Mouse (Mus musculus): ENCODE measurements around the gene Nlrp6. TPM values are rescaled to one million over a fixed set of nuclear protein-coding genes. Genes with fewer than 3 reads are reported as not detected.
A peak's percentile ranks its signal among the peaks of the same experiment; 100 is the strongest.

Gene Nlrp6
- polyA plus RNA-seq, 1 experiment from 2014 or later: 0.23 TPM

DNA sequence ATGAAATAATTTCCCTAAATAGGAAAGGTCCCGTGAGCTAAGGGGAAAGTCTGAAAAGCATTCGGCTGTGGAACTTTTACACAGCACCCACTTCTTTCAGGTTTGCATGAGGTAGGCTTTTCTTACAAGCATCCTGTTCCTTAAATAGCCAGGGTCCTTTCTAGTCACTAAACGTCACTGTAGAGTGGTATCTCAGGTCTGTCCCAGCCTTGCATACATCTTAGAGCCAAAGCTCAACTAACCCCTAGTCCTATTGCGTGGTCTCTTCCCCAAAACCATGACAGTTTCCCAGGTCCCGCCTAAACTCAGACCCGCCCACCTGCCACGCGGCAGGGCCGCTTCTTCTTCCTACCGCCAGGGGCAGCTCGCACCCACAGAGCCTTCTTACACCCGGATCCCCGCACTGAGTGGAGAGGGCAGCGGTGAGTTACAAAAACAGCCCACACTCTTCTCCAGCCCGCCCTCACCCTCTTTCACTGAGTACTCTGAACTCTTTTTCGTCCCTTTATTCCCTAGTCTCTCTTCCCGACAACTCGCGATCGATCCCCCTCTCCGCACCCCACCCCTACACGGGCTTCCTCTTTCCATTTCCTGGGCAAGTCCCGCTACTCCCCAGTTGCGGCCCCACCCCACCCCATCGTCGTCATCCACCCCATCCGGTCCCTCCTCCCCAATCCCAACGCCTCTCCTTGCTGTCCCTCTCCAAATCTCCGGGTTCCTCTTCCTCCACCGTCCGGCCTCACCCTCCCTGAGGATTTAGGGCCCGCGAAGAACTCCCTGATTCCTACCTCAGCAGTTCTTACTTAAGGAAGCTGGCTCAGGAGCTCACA, 20.7 kb downstream of the Nlrp6 start, which contains the start of gene Pgghg:
Gene Pgghg (plus strand): TSS at position 170 of the 830 bp plus-strand sequence.
- WGBS: 2% methylated on average over 33 of the region's 33 CpGs

DNA sequence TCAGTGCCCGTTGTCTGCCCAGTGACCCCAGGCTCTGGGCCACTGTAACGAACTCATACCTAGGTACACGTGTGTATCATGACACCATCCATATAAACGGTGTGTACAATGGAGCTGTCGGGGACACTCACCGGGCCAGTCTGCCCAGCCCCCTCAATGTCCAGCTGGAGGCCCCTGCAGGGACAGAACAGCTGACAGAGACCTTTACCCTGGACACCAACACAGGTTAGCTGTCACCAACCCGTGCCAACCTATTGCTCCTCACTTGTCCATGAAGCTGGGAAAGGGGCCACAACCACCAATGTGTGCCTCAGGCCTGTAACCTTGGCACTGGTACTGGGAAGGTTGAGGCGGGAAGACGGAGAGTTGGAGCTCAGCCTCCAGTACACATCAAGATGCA, 21.6 kb downstream of the Nlrp6 start:
- Histone ChIP-seq H3K27me3 (replicated peaks) (0 out of 2 replicates have a peak, but pooled peaks cover 3% of the 10 kb centered on the region), H3K27ac (ENCODE audit: poor library complexity, severe bottlenecking) (peak overlapping the region; percentile 76), H3K4me3 (peak overlapping the region; percentile 58), H3K36me3 (peaks cover 16% of the 10 kb centered on the region), H3K9me3 (replicated peaks) (no peaks in the 10 kb centered on the region), H3K9ac (peak overlapping the region; percentile 84), H3K4me1 (replicated peaks) (peaks cover 28% of the 10 kb centered on the region), H3K4me2 (peak overlapping the region; percentile 75)
- ATAC-seq (ENCODE audit: insufficient number of reproducible peaks, low FRiP score): no peak
- WGBS: 63% methylated on average over 9 of the region's 9 CpGs

More for the DNA sequence above, 20.7 kb downstream of the Nlrp6 start, which contains the start of gene Pgghg:
- Histone ChIP-seq H3K9ac (peak within 1 kb of the TSS; percentile 84), H3K4me2 (peak within 1 kb of the TSS; percentile 75), H3K4me1 (replicated peaks) (peaks cover 19% of the 10 kb centered on the region), H3K36me3 (peaks cover 15% of the 10 kb centered on the region), H3K4me3 (peak within 1 kb of the TSS; percentile 58), H3K27ac (ENCODE audit: poor library complexity, severe bottlenecking) (peak within 1 kb of the TSS; percentile 76), H3K9me3 (replicated peaks) (no peaks in the 10 kb centered on the region), H3K27me3 (replicated peaks) (peaks cover 8% of the 10 kb centered on the region)
- ATAC-seq (ENCODE audit: insufficient number of reproducible peaks, low FRiP score): peak; percentile 91

- WGBS: 88% methylated on average over 10 of the region's 10 CpGs
- Histone ChIP-seq H3K36me3 (peaks cover 20% of the 10 kb centered on the region), H3K4me2 (no peak overlapping the region), H3K9ac (no peak overlapping the region), H3K4me1 (replicated peaks) (peaks cover 33% of the 10 kb centered on the region), H3K4me3 (no peak overlapping the region), H3K27me3 (replicated peaks) (no peaks in the 10 kb centered on the region), H3K27ac (ENCODE audit: poor library complexity, severe bottlenecking) (no peak overlapping the region), H3K9me3 (replicated peaks) (no peaks in the 10 kb centered on the region)
- ATAC-seq (ENCODE audit: insufficient number of reproducible peaks, low FRiP score): no peak
These were observed 22.1 kb downstream of the Nlrp6 start for GRCm38 (mm10) chr7:140942811-140943210.

- H3K4me1 ChIP-seq (replicated peaks): peaks cover 38% of the 10 kb centered on the region
- ATAC-seq (ENCODE audit: insufficient number of reproducible peaks, low FRiP score): no peak
- H3K9me3 ChIP-seq (replicated peaks): no peaks in the 10 kb centered on the region
- no peak overlapping the region for H3K4me2 ChIP-seq
- H3K27me3 ChIP-seq (replicated peaks): no peaks in the 10 kb centered on the region
- 76% methylated on average over 4 of the region's 4 CpGs for WGBS
- H3K4me3 ChIP-seq: no peak overlapping the region
- H3K36me3 ChIP-seq: peaks cover 24% of the 10 kb centered on the region
- H3K9ac ChIP-seq: no peak overlapping the region
- H3K27ac ChIP-seq (ENCODE audit: poor library complexity, severe bottlenecking): no peak overlapping the region
These were observed 22.7 kb downstream of the Nlrp6 start for GRCm38 (mm10) chr7:140943356-140943755.

GRCm38 (mm10) chr7:140944236-140944635, 23.5 kb downstream of the Nlrp6 start:
- WGBS: 78% methylated on average over 7 of the region's 7 CpGs
- no peak for ATAC-seq (ENCODE audit: insufficient number of reproducible peaks, low FRiP score)
- Histone ChIP-seq H3K4me2 (no peak overlapping the region), H3K9ac (no peak overlapping the region), H3K27ac (ENCODE audit: poor library complexity, severe bottlenecking) (no peak overlapping the region), H3K4me3 (no peak overlapping the region), H3K36me3 (peaks cover 31% of the 10 kb centered on the region), H3K27me3 (replicated peaks) (no peaks in the 10 kb centered on the region), H3K9me3 (replicated peaks) (no peaks in the 10 kb centered on the region), H3K4me1 (replicated peaks) (peaks cover 43% of the 10 kb centered on the region)

DNA sequence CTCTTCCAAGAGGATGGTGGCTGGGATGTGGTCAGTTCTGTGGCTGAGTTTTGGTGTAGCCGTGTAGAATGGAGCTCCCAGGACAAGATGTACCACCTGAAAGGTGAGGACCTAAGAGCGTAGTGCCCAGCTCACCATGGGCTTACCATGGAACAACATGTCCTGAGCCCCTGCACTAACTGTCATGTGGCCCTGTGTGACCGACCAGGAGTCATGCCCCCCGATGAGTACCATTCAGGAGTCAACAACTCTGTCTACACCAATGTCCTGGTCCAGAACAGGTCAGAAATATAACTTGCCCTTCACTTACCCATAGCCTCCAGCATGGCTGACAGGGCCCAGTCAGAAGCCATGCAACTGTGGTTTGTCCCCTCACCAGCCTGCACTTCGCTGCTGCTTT, 24.5 kb downstream of the Nlrp6 start:
- Histone ChIP-seq H3K4me1 (replicated peaks) (peaks cover 40% of the 10 kb centered on the region), H3K27ac (ENCODE audit: poor library complexity, severe bottlenecking) (no peak overlapping the region), H3K9me3 (replicated peaks) (no peaks in the 10 kb centered on the region), H3K9ac (no peak overlapping the region), H3K27me3 (replicated peaks) (no peaks in the 10 kb centered on the region), H3K4me3 (no peak overlapping the region), H3K4me2 (no peak overlapping the region), H3K36me3 (peaks cover 35% of the 10 kb centered on the region)
- WGBS: 87% methylated on average over 5 of the region's 5 CpGs
- ATAC-seq (ENCODE audit: insufficient number of reproducible peaks, low FRiP score): no peak

- no peak for ATAC-seq (ENCODE audit: insufficient number of reproducible peaks, low FRiP score)
- H3K4me3 ChIP-seq: no peak overlapping the region
- H3K9me3 ChIP-seq (replicated peaks): no peaks in the 10 kb centered on the region
- H3K27me3 ChIP-seq (replicated peaks): no peaks in the 10 kb centered on the region
- H3K9ac ChIP-seq: no peak overlapping the region
- H3K4me1 ChIP-seq (replicated peaks): peaks cover 47% of the 10 kb centered on the region
- 85% methylated on average over 10 of the region's 10 CpGs for WGBS
- peak overlapping the region; percentile 43 for H3K27ac ChIP-seq (ENCODE audit: poor library complexity, severe bottlenecking)
- H3K4me2 ChIP-seq: no peak overlapping the region
- peaks cover 35% of the 10 kb centered on the region for H3K36me3 ChIP-seq
These were observed 25.6 kb downstream of the Nlrp6 start for GRCm38 (mm10) chr7:140946311-140946710.

DNA sequence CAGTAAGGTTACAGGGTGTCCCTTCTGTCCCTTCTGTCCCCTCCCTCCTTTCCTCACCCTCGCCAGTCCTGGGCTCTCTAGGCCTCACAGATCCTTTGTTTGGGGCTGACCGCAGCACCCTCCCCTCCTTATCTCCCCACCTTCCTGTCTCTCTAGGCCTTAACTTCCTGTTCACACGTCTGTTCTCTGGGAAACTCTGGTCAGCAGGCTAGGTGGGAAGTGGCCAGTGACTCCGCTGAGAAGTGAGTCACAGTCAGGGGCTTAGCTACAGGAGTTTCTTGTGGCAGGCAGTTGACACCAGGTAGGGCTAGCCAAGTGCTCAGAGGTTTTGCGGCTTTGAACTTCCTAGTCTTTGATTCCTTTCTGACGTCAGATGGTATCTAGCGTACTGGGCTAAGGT, 26.3 kb downstream of the Nlrp6 start:
- Histone ChIP-seq H3K27me3 (replicated peaks) (no peaks in the 10 kb centered on the region), H3K9me3 (replicated peaks) (no peaks in the 10 kb centered on the region), H3K4me1 (replicated peaks) (peaks cover 49% of the 10 kb centered on the region), H3K36me3 (peaks cover 35% of the 10 kb centered on the region), H3K9ac (no peak overlapping the region), H3K4me2 (no peak overlapping the region), H3K27ac (ENCODE audit: poor library complexity, severe bottlenecking) (peak overlapping the region; percentile 43), H3K4me3 (no peak overlapping the region)
- peak; percentile 60 for ATAC-seq (ENCODE audit: insufficient number of reproducible peaks, low FRiP score)
- WGBS: 31% methylated on average over 7 of the region's 7 CpGs

GRCm38 (mm10) chr7:140948161-140948560, 27.5 kb downstream of the Nlrp6 start:
- no peaks in the 10 kb centered on the region for H3K9me3 ChIP-seq (replicated peaks)
- H3K27me3 ChIP-seq (replicated peaks): no peaks in the 10 kb centered on the region
- peaks cover 51% of the 10 kb centered on the region for H3K4me1 ChIP-seq (replicated peaks)
- H3K27ac ChIP-seq (ENCODE audit: poor library complexity, severe bottlenecking): peak overlapping the region; percentile 49; the same call in 1 of the 2 replicates
- peaks cover 38% of the 10 kb centered on the region for H3K36me3 ChIP-seq
- no peak overlapping the region for H3K4me3 ChIP-seq
- no peak for ATAC-seq (ENCODE audit: insufficient number of reproducible peaks, low FRiP score)
- H3K4me2 ChIP-seq: no peak overlapping the region
- WGBS: 32% methylated on average over 8 of the region's 8 CpGs
- no peak overlapping the region for H3K9ac ChIP-seq

DNA sequence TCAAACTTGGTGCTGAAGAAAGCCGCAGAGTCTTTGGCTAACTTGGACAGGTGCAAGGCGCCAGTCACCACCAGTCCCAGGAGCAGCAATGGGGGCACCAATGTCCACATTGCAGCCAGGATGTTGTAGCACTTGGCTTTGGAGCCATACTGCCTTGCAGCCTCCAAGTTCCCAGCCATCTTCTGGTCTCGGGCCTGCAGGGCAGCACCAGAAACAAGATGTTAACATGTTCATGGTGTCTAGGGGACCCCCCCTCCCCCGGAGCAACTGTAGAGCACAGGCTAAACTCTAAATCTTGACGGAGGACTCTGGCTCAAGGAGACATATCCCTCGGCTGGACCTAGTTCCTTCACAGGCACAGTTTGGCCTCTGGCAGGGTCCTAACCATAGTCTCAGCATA, 28.6 kb downstream of the Nlrp6 start:
- Histone ChIP-seq H3K27me3 (replicated peaks) (no peaks in the 10 kb centered on the region), H3K4me2 (no peak overlapping the region), H3K4me3 (no peak overlapping the region), H3K9ac (no peak overlapping the region), H3K27ac (ENCODE audit: poor library complexity, severe bottlenecking) (no peak overlapping the region), H3K36me3 (peaks cover 38% of the 10 kb centered on the region), H3K9me3 (replicated peaks) (no peaks in the 10 kb centered on the region), H3K4me1 (replicated peaks) (peaks cover 56% of the 10 kb centered on the region)
- 87% methylated on average over 6 of the region's 6 CpGs for WGBS
- ATAC-seq (ENCODE audit: insufficient number of reproducible peaks, low FRiP score): no peak

GRCm38 (mm10) chr7:140949824-140950530, 29.3 kb downstream of the Nlrp6 start, which contains the start of gene Ifitm5:
TSS of gene Ifitm5 (minus strand) at chr7:140950291.
- no peak for ATAC-seq (ENCODE audit: insufficient number of reproducible peaks, low FRiP score)
- H3K27me3 ChIP-seq (replicated peaks): no peaks in the 10 kb centered on the region
- peaks cover 34% of the 10 kb centered on the region for H3K36me3 ChIP-seq
- WGBS: 83% methylated on average over 16 of the region's 16 CpGs
- H3K4me3 ChIP-seq: no peak within 1 kb of the TSS
- H3K9me3 ChIP-seq (replicated peaks): no peaks in the 10 kb centered on the region
- H3K4me2 ChIP-seq: peak within 1 kb of the TSS; percentile 18; the same call in 1 of the 2 replicates
- H3K27ac ChIP-seq (ENCODE audit: poor library complexity, severe bottlenecking): peak within 1 kb of the TSS; percentile 30; the same call in 1 of the 2 replicates
- peak within 1 kb of the TSS; percentile 25; the same call in 1 of the 2 replicates for H3K9ac ChIP-seq
- peaks cover 63% of the 10 kb centered on the region for H3K4me1 ChIP-seq (replicated peaks)

All from heart, embryonic 12.5 days (tissue).